Mouse (Mus musculus) regulatory T cell (primary cell): ENCODE data around the gene Prkcb.

Source experiments
- in situ Hi-C: fragments of 300-600 bp; cut with MboI, MseI; formaldehyde crosslinking; loops from one replicate; pipeline ENCODE4 v1.15.1; 2025; ENCODE audit warnings: high pct_unique_total_duplicates

Gene Prkcb

GRCm38 (mm10) chr7:122459203-122459965 lies 170.8 kb downstream of the Prkcb start:
- in situ Hi-C loops: no loop called here

GRCm38 (mm10) chr7:122460020-122460419 lies 171.5 kb downstream of the Prkcb start:
- in situ Hi-C loops: no loop called here

- in situ Hi-C loops: no loop called here
Measured at GRCm38 (mm10) chr7:122465823-122466549, 177.4 kb downstream of the Prkcb start.

- in situ Hi-C loops: no loop called here
Measured at GRCm38 (mm10) chr7:122466722-122467121, 178.2 kb downstream of the Prkcb start.

GRCm38 (mm10) chr7:122467831-122468230 lies 179.3 kb downstream of the Prkcb start:
- in situ Hi-C loops: no loop called here

GRCm38 (mm10) chr7:122470370-122471280 lies 182.1 kb downstream of the Prkcb start:
- in situ Hi-C loops: loop anchor here (5.0 kb wide), 1 partner anchor 437 kb away; no protein-coding TSS in a partner anchor

GRCm38 (mm10) chr7:122472223-122472622 lies 183.7 kb downstream of the Prkcb start:
- in situ Hi-C loops: loop anchor here (5.0 kb wide), 1 partner anchor 435 kb away; no protein-coding TSS in a partner anchor

- in situ Hi-C loops: no loop called here
Measured at GRCm38 (mm10) chr7:122475038-122475437, 186.5 kb downstream of the Prkcb start.

- in situ Hi-C loops: no loop called here
Measured at GRCm38 (mm10) chr7:122476697-122477096, 188.1 kb downstream of the Prkcb start.

- in situ Hi-C loops: no loop called here
Measured at GRCm38 (mm10) chr7:122477118-122477517, 188.6 kb downstream of the Prkcb start.

GRCm38 (mm10) chr7:122477566-122478564 lies 189.3 kb downstream of the Prkcb start:
- in situ Hi-C loops: no loop called here

GRCm38 (mm10) chr7:122483949-122484348 lies 195.4 kb downstream of the Prkcb start:
- in situ Hi-C loops: no loop called here

GRCm38 (mm10) chr7:122487929-122488571 lies 199.5 kb downstream of the Prkcb start:
- in situ Hi-C loops: no loop called here

GRCm38 (mm10) chr7:122492041-122492440 lies 203.5 kb downstream of the Prkcb start:
- in situ Hi-C loops: no loop called here

- in situ Hi-C loops: no loop called here
Measured at GRCm38 (mm10) chr7:122492936-122493335, 204.4 kb downstream of the Prkcb start.

GRCm38 (mm10) chr7:122494088-122494487 lies 205.5 kb downstream of the Prkcb start:
- in situ Hi-C loops: no loop called here

- in situ Hi-C loops: no loop called here
Measured at GRCm38 (mm10) chr7:122497516-122497915, 209.0 kb downstream of the Prkcb start.

- in situ Hi-C loops: no loop called here
Measured at GRCm38 (mm10) chr7:122498461-122498860, 209.9 kb downstream of the Prkcb start.

GRCm38 (mm10) chr7:122499743-122500597 lies 211.4 kb downstream of the Prkcb start:
- in situ Hi-C loops: no loop called here
